Mouse (Mus musculus) lung, embryonic 15.5 days (tissue): ENCODE results near the gene Il27ra. TPM values are rescaled to one million over a fixed set of nuclear protein-coding genes. Genes with fewer than 3 reads are reported as not detected.
"Not testable (repeated sequence)": the region's sequence is repeated elsewhere in the genome, so short reads cannot be mapped to it uniquely, and the experiment has no call there.

Experiments used
- ATAC-seq: fragments of 200-750 bp; cut with Nextera tagmentation; 2 replicates; pipeline ENCODE4 v1.8.0; 2017; ENCODE audit warnings: moderate number of reproducible peaks, borderline replicate concordance; ENCODE audit not compliant: low FRiP score, low TSS enrichment; ENCODE audit errors: extremely low read depth
- H3K27ac ChIP-seq: fragments of 300-500 bp; sonication (generic); 2 replicates; pipeline ENCODE4 v1.5.1; 2015; ENCODE audit warnings: moderate library complexity, mild to moderate bottlenecking, inconsistent platforms
- H3K27me3 ChIP-seq: fragments of 300-500 bp; sonication (generic); 2 replicates; pipeline ENCODE4 v1.6.1; 2015; ENCODE audit warnings: inconsistent platforms
- H3K36me3 ChIP-seq: fragments of 300-500 bp; sonication (generic); 2 replicates; pipeline ENCODE4 v1.6.1; 2015; ENCODE audit warnings: inconsistent platforms
- H3K4me1 ChIP-seq: fragments of 300-500 bp; sonication (generic); 2 replicates; pipeline ENCODE4 v1.6.1; 2015; ENCODE audit warnings: inconsistent platforms
- H3K4me2 ChIP-seq: fragments of 300-500 bp; sonication (generic); 2 replicates; pipeline ENCODE4 v1.6.1; 2015; ENCODE audit warnings: inconsistent platforms, mild to moderate bottlenecking, moderate library complexity
- H3K4me3 ChIP-seq: fragments of 300-500 bp; sonication (generic); 2 replicates; pipeline ENCODE4 v1.5.1; 2015; ENCODE audit warnings: mild to moderate bottlenecking, inconsistent platforms
- H3K9ac ChIP-seq: fragments of 300-500 bp; sonication (generic); 2 replicates; pipeline ENCODE4 v1.6.1; 2015; ENCODE audit warnings: inconsistent platforms
- H3K9me3 ChIP-seq: fragments of 300-500 bp; sonication (generic); 2 replicates; pipeline ENCODE4 v1.6.1; 2016; ENCODE audit warnings: inconsistent platforms
- whole genome bisulfite sequencing: fragments of 180-500 bp; shearing (Covaris S2); methylation state at CpG from one replicate; pipeline ENCODE4 v1.1.7; 2015; 5-methylcytosine and 5-hydroxymethylcytosine counted together
- polyA plus RNA-seq: library from polyadenylated mRNA; unstranded; fragments of >200 nt; fragmentation: Nextera tagmentation; extraction: Ambion mirVana; gene quantifications from 2 replicates; pipeline ENCODE4 v1.2.1, GENCODE M21; 2015

Gene Il27ra
- polyA plus RNA-seq, 1 experiment from 2014 or later, result 2.2 TPM

DNA sequence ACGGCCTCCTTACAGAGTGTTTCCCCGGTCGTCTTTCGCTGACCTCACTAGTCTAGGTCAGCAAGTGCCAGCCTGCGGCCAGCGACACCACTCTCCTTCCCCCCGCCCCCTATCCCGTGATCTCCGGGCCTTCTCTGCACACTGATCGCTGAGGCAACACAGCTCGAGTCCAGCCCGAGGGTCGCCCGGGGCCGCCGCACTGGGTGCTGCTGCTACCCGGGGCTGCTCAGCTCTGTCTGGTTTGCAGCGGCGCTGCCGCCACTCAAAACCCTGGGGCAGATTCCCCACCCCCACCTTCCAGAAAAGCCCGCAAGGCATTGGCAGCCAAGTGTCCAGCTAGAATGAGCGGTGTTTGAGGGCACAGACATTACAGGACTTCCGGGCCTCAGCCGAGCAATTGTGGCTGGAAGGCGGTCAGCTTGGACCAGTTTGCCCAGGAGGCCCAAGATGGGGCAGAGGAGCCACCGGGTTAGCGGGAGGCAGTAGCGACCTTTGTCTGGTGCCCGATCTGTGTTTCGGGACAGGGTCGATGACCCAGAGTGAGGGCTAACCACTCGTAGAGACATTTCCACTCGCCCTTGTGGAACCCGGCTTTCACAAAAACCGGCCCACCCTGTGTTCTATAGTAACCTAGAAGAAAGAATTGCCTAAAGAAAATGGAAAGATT is 29.8 kb downstream of the Il27ra start:
- H3K27ac ChIP-seq, result no peak overlapping the region

DNA sequence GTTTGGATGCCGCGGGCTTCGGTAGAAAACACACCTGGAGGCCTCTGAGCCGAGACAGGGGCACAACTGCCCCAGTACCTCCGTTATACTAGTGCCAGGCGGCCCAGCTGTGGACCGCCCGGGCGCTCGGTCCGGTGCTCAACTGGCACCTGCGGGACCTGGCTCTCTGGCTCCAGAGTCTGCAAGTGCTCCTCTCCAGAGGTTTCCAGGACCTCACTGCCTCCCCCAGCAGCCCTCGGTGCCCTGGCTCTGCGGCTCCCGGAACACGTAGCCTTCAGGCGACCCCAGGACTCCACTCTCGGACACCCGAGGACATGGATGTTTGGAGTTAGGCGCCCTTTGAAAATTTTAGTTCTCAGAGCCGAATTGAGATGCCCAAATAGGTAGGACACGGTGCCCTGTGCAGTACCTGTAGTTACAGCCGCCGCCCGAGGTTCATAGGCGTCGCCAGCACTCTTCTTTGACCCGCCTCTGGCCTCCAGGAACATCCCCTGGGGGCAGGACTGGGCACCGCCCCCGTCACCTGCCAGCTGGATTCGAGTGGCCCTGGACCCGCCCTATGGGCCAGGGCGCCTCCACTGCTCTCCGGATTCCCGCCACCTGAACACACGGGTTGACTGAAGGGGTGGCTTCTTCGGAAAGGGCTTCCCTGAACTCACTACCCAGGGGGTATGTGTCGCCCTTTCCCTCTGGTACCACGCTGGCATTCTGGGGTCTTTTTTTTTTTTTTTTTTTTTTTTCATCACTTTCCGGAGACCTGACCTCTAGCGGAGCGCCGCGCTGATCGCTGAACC is 30.5 kb downstream of the Il27ra start, which contains the start of gene 2210011C24Rik:
Gene 2210011C24Rik, minus strand, starts transcription at position 467 of the 794 bp plus-strand sequence.
- Histone ChIP-seq H3K4me2 (peak within 1 kb of the TSS; percentile 99), H3K9me3 (no peaks in the 10 kb centered on the region), H3K36me3 (no peaks in the 10 kb centered on the region), H3K27ac (no peak within 1 kb of the TSS), H3K4me3 (peak within 1 kb of the TSS; percentile 51), H3K9ac (peak within 1 kb of the TSS; percentile 48), H3K27me3 (peaks cover 45% of the 10 kb centered on the region), H3K4me1 (peaks cover 31% of the 10 kb centered on the region)
- 2% methylated on average over 45 of the region's 45 CpGs for WGBS
- ATAC-seq, result peak; percentile 52; the same call in 1 of the 2 replicates

More for the DNA sequence above, 29.8 kb downstream of the Il27ra start:
- Histone ChIP-seq H3K4me1 (peaks cover 31% of the 10 kb centered on the region), H3K27me3 (peaks cover 45% of the 10 kb centered on the region), H3K9me3 (no peaks in the 10 kb centered on the region), H3K9ac (no peak overlapping the region), H3K4me3 (peak overlapping the region; percentile 51), H3K36me3 (no peaks in the 10 kb centered on the region), H3K4me2 (peak overlapping the region; percentile 99)
- 9% methylated on average over 35 of the region's 35 CpGs for WGBS
- no peak for ATAC-seq

DNA sequence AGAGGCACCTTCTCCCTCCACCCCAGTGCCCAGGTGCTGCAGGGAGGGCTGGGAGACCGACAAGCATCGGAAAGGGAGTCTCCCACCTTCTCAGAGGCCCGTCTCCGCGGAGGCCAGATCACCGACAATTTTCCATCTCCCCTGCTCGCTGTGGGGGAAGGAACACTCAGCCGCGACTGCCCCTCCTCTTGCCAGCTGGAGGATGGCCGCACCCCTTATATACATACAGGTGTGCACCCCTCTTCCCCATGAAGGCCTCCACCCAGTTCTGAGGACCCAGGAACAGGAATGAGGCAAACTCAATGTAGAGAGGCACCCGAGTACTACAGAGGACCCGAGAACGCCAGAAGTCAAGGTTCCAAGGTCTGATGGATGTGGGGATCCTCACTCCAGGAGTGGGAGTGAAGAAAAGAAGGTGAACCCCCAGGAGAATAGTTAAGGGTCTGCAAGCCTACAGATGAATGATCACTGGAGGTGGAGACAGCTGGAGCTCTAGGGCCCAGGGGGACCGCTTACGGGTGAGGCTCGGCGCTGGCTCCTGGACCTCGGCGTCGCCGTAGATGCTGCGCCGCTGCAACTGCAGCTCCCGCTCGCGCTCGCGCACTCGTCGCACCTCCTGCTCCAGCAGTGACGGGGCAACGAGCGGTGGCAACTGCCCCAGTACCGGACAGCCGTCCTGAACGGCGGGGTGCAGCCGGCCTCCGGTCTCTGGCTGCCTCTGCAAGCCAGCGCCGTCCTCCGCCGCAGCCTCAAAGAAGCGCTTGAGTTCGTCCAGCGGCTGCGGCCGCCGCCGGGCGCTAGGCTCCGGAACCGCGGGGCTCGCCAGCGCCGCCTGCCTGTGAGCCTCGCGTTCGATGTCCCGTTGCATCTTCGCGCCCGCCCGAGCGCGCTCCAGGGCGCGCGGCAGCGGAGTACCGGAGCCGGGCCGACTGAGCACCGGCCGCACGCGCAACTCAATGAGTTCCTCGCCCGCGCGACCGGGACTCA is 31.5 kb downstream of the Il27ra start:
- Histone ChIP-seq H3K4me3 (peak overlapping the region; percentile 51), H3K36me3 (no peaks in the 10 kb centered on the region), H3K4me1 (peaks cover 31% of the 10 kb centered on the region), H3K4me2 (peak overlapping the region; percentile 99), H3K9me3 (no peaks in the 10 kb centered on the region), H3K27ac (no peak overlapping the region), H3K27me3 (peaks cover 45% of the 10 kb centered on the region), H3K9ac (peak overlapping the region; percentile 48)
- ATAC-seq, result peak; percentile 25; the same call in 1 of the 2 replicates
- 1% methylated on average over 74 of the region's 83 CpGs for WGBS

DNA sequence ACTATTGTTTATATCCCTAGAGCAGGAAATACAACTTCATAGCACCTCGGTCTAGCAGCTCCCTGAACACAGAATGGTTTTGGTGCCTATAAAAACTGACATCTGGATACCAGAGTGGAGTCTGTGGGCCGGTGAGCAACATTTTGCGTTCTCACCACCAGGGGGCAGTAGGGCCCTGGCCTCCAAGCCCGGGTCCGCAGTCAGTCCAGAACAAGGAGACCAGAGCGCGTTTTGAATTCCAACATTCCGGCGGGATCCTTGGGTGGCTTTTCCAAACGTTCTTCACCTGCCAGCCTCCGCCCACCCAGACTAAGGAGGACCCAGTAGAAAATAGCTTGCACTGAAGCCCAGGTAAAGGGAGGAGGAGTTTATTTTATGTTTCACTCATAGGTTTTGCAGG is 32.5 kb downstream of the Il27ra start:
- H3K9me3 ChIP-seq, result no peaks in the 10 kb centered on the region
- H3K4me3 ChIP-seq, result peak overlapping the region; percentile 51; the same call in 1 of the 2 replicates
- H3K4me1 ChIP-seq, result peaks cover 35% of the 10 kb centered on the region
- peaks cover 45% of the 10 kb centered on the region for H3K27me3 ChIP-seq
- WGBS, result under 1% methylated on average over 11 of the region's 11 CpGs
- H3K27ac ChIP-seq, result no peak overlapping the region
- 0 out of 2 replicates have a peak, but pooled peaks have one; percentile 5 for ATAC-seq
- H3K9ac ChIP-seq, result no peak overlapping the region
- H3K4me2 ChIP-seq, result peak overlapping the region; percentile 99
- H3K36me3 ChIP-seq, result no peaks in the 10 kb centered on the region

DNA sequence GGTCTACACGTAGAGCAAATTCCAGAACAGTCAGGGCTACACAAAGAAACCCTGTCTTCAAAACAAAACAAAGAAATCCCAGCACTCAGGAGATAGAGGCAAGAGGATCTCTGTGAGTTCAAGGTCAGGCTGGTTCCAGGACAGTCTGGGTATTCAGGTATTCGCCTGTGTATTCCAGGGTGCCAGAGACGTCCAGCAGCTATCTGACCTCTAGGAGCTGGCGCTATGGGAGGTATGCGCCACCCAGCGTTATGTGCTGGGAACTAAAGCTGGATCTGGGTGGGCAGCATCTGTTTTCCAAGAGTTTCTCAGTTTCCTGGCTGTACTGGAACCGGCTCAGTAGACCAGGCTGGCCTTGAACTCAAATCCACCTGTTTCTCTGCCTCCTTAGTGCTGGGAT is 34.0 kb downstream of the Il27ra start:
- Histone ChIP-seq H3K4me2 (no peak overlapping the region), H3K27ac (no peak overlapping the region), H3K36me3 (no peaks in the 10 kb centered on the region), H3K4me1 (peaks cover 46% of the 10 kb centered on the region), H3K9me3 (no peaks in the 10 kb centered on the region), H3K4me3 (no peak overlapping the region), H3K27me3 (peaks cover 37% of the 10 kb centered on the region), H3K9ac (no peak overlapping the region)
- no peak for ATAC-seq
- 21% methylated on average over 7 of the region's 7 CpGs for WGBS

DNA sequence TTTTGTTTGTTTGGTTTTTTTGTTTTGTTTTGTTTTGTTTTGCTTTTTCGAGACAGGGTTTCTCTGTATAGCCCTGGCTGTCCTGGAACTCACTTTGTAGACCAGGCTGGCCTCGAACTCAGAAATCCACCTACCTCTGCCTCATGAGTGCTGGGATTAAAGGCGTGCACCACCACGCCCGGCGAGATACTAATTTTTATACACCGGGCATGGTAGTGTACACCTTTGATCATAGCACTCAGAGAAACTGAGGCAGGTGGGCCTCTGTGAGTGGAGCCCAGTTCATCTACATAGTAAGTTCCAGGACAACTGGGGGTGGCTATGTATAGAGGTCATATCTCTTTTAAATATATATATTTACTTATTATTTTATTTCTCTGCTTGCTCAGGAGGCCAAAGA is 36.9 kb downstream of the Il27ra start:
- H3K27ac ChIP-seq, result peak overlapping the region; percentile 85; the same call in 1 of the 2 replicates

DNA sequence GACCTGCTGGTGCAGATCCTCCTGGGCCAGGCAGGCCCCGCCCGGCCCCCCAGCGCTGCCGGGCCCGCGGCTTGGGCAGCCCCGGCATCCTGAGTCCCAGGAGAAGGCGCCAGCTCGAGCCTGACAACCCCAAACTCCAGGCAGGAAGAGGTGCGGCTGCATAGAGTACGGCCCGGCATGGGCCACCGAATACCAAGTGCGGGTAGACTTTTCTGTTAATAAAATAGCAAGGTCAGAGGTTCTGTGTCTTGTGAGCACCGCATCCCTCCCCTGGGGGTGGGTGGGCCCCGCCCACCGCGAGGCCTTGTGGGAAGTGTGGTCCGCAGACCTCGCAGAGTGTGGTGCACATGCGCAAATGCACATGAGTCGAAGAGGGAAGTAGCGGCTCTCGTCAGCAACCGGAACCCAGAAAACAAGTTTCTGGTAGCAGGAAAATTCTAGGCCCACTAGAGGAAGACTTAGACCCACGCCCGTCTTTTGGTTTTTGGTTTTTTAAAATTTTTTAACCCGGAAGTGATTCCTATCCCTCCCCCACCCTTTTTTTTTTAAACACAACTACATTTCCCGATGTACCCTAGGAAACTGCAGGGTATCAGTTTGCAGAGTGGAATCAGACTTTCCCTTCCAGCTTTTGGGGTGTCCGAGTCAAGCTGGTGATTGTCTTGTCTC is 37.7 kb downstream of the Il27ra start:
- Histone ChIP-seq H3K4me3 (peak overlapping the region; percentile 53), H3K27me3 (0 out of 2 replicates have a peak, but pooled peaks cover 3% of the 10 kb centered on the region), H3K9ac (peak overlapping the region; percentile 51), H3K27ac (peak overlapping the region; percentile 85), H3K9me3 (no peaks in the 10 kb centered on the region), H3K4me1 (peaks cover 37% of the 10 kb centered on the region), H3K36me3 (peaks cover 20% of the 10 kb centered on the region), H3K4me2 (peak overlapping the region; percentile 84)
- 1% methylated on average over 30 of the region's 30 CpGs for WGBS
- peak; percentile 85; the same call in 1 of the 2 replicates for ATAC-seq

More for the DNA sequence above, 36.9 kb downstream of the Il27ra start:
- peaks cover 36% of the 10 kb centered on the region for H3K4me1 ChIP-seq
- H3K9me3 ChIP-seq, H3K27me3 ChIP-seq, H3K4me3 ChIP-seq, ATAC-seq, H3K9ac ChIP-seq: not testable (repeated sequence)
- peaks cover 12% of the 10 kb centered on the region for H3K36me3 ChIP-seq
- peak overlapping the region; percentile 84; the same call in 1 of the 2 replicates for H3K4me2 ChIP-seq
- WGBS, result 89% methylated on average over 7 of the region's 7 CpGs

DNA sequence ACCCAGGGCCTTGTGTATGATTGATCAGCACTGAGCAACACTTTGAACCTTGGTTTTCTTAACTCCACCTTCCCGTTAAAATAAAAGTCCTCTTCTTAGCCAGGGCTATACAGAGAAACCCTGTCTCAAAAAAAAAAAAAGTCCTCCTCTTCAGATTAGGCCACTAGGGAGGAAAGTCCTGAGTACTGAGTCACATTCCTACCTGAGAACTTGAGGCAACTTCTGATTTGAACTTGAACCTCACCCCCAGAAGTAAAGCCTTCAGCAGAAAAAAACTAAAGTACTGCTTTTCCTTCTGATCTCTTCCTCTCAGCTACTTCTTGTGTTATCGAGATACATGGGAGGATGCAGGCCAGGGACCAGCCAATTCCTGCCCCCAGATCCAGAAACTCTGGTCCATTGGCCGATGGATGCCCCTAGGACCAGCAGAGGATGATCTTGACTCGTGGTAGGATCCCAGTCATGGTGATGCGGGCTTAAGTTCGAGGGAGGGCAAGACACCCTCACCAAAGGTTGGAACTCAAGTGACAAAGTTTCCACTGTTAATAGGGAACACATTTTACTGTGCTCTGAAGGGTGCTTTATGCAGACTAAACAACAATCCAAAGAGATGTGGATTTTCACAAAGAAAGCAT is 38.7 kb downstream of the Il27ra start:
- 0 out of 2 replicates have a peak, but pooled peaks cover 2% of the 10 kb centered on the region for H3K27me3 ChIP-seq
- H3K27ac ChIP-seq, result peak overlapping the region; percentile 85; the same call in 1 of the 2 replicates
- 67% methylated on average over 6 of the region's 6 CpGs for WGBS

DNA sequence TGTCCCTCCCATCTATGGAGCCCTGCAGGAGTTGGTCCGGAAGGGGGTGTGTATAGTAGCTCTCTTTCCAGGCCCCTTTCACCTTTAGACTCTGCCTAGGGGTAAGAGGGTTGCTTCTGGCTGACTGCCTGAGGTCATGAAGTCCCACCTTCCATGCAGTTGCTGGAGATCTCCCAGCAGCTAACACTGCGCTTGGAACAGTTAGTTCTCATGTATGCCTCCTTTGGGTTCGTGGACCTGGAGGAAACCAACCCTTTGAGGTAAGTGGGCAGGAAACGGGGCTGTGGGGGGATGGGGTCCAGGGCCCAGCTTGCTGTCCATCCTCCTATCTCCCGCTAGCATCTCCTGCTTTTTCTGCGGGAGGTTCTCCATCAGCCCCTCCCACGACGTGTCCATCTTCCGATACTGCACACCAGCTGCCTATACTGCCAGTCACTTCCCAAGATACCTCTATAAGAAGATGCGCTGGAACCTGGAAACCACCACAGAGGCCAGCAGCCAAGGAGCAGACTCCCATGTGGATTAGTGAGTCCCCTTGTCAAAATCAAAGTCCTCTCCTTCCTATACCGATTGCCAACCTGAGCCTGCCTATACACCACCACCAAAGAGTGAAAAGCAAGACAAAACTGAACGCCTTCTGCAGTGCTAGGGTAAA is 39.3 kb downstream of the Il27ra start:
- 66% methylated on average over 12 of the region's 12 CpGs for WGBS
- H3K36me3 ChIP-seq, result peaks cover 25% of the 10 kb centered on the region
- no peaks in the 10 kb centered on the region for H3K27me3 ChIP-seq
- no peak overlapping the region for H3K4me2 ChIP-seq
- no peak overlapping the region for H3K9ac ChIP-seq
- H3K27ac ChIP-seq, result no peak overlapping the region
- no peak overlapping the region for H3K4me3 ChIP-seq
- peaks cover 45% of the 10 kb centered on the region for H3K4me1 ChIP-seq
- H3K9me3 ChIP-seq, result no peaks in the 10 kb centered on the region
- no peak for ATAC-seq

More for the DNA sequence above, 38.7 kb downstream of the Il27ra start:
- Histone ChIP-seq H3K4me3 (peak overlapping the region; percentile 53; the same call in 1 of the 2 replicates), H3K9ac (0 out of 2 replicates have a peak overlapping the region, but pooled peaks have one; percentile 51), H3K4me2 (peak overlapping the region; percentile 84), H3K36me3 (peaks cover 25% of the 10 kb centered on the region), H3K4me1 (peaks cover 44% of the 10 kb centered on the region), H3K9me3 (no peaks in the 10 kb centered on the region)
- ATAC-seq, result no peak
